Mouse (Mus musculus) erythroid progenitor cell, adult 5-6 weeks (primary cell): ENCODE data around the gene Pip5k1b. TPM values are rescaled to one million over a fixed set of nuclear protein-coding genes. Genes with fewer than 3 reads are reported as not detected.
A peak's percentile ranks its signal among the peaks of the same experiment; 100 is the strongest.

Experiments used
- ATAC-seq: replicated peaks from 2 replicates; pipeline ENCODE4 v1.8.0; 2016; ENCODE audit warnings: moderate number of reproducible peaks, mild to moderate bottlenecking, moderate TSS enrichment, inconsistent platforms; ENCODE audit not compliant: poor library complexity, low FRiP score, severe bottlenecking
- total RNA-seq, 2 experiments: library from RNA; stranded (forward) in 1 of 2; stranded (reverse) in 1 of 2; fragments of 150-400 nt in 1 of 2; fragments of 186-747, 209-891 nt in 1 of 2; gene quantifications; 2 replicates each; pipeline versions ENCODE4 v1.2.3 to v1.2.4; 2015 to 2017; ENCODE audit warnings: low replicate concordance in 2 of 2

The Pip5k1b gene
- total RNA-seq, 2 experiments from 2014 or later = 70.0 to 96.8 TPM

DNA sequence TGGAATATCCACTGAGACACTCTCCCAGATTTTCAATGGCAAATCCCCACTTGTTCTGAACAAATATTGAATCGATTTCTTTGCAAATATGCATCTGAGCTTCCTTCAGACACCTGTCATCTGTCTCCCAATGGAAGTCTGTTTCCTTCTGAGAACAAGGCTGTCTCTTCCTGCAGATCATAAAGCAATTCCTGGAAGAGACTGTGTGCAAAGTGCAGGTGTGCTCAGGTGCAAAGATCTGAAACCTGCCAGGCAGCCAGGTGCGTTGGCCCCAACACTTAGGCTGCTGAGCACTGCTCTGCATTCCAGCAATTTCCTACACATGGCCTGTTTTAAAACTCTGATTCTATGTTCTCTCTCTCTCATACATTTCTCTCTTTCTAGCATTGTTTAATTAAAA, 237.9 kb downstream of the Pip5k1b start:
- ATAC-seq = no peak

DNA sequence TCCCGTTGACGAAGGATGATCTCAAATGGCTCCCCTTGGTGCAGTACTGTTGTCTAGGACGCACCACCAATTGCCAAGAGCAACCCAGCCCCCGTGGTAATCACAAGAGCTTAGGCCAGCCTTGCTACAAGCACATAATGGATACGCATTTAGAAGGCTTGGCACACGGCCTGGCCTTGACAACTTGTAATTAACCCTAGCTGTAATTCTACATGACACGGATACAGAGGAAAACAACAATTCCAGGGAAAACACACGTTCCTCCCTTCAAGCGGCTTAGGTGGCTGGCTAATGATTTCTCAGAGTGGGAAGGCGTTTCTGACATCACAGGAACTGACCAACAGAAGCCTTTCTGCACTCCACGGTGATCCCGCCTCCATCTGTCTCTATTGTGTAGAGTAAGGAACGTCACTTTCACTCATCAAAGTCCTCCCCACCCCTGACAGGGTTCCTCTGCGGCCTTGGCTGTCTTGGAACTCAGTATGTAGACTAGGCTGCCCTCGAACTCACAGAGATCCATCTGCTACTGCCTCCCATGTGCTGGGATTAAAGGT, 238.6 kb downstream of the Pip5k1b start:
- ATAC-seq = no peak

DNA sequence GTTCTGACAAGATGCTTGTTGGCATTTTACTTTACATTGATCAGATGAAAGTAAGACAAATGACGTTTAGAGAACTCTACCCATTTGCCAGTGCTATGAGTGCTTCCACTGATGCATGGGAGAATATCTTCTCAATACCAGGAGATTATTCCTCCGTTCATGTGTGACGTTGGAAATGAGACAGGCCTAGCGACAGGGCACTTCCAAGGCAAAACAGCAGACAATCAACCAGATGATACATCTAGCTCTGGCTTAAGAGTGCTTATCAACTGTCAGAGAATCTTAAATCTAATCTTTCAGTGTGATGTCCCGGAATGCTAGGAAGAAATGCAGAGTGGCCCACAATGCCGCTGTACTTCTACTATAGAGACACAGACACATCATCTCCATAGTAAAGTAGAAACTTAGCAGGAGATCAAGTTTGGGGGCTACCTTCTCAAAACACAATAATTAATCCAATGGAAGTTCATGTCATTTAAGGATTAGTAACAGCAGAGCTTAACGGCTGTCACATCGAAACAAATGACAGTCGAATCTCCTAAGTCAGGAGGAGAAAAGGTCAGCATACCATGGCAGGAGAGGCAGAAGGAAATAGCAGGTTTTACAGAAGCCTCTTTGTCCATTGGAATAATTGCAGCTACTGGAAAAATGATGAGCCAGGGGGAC, 239.5 kb downstream of the Pip5k1b start:
- ATAC-seq = no peak

DNA sequence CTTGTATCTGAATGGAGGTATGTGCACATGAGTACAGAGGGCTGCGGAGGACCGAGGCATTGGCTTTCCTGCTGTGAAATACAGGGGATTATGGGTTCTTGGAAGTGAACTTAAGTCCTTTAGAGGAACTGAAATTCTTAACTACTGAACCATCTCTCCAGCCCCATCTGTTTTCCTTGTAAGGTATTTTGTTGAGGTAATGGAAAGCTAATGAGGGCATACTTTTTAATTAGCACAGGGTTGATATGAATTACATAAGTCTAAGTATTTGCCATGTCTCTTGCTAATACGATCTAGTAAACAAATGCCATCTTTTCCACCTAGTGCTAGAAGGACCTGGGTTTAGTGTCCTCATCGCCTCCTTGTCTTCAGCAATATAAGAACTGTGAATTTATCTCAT, 240.4 kb downstream of the Pip5k1b start:
- no peak for ATAC-seq

DNA sequence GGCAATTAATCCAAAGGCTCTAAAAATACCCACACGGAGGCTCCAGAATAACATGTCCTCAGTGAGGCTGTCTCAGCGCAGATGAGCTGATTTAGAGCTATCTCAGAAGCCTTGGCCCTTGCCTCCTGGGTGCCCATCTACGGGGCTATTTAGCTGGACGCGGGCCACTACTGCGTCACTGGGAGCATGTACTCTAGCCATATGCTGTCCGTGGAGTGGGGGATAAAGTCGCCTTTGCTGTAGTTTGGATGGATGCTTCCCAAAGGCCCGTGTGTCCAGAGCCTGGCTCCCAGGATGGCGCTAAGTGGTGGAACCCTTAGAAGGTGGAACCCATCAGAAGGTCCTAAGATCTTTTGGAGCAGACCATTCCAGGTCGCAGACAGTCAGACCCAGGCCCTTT, 241.0 kb downstream of the Pip5k1b start:
- no peak for ATAC-seq

DNA sequence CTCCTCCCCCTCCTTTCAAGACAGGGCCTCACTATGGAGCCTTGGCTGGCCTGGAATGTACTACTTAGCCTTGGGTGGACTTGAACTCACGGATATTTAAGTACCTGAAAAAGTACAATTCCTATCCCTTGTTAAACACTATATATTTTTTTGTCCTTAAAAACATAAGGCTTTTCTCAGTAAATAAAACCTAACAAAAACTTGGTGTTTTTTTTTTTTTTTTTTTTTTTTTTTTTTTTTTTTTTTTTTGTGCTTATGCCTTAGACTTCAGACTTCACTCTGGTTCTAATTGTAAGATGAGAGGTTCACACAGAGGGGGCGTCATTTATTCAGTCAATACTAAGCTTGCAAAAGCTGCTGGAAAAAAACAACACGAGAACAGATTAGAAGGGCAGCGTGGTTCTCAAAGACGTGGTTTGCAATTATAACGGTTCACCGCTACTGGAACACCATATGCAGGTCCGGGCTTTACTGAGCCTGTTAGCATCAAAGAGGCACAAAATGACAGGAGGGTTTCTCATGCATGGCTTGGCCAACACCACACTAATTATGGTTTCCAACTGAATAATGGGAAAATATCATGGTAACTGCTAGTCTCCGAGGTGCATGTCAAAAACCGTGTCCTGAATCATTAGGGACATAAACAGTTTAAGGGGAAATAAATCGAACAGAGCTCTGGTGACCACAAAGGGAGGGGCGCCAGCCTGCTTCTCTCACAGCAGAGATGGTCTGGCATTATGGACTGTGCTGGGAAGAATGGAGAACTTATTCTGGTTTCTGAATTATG, 242.9 kb downstream of the Pip5k1b start:
- ATAC-seq = no peak

DNA sequence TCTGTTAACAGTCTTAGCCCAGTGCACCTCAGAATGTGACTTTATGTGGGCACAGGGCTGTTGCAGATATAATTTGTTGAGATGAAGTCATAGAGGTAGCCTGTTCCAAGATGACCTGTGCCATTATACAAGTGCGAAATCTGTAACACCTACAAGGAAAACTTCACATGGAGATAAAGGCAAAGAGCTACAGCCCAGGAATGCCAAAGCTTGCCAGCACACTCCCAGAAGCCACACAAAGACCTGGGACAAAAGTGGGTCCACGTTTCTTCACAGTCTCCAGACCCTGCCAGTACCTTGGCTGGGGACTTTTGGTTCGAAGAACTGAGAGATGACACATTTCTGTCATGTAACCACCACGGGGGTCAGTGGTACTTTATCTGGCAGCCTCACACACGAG, 243.6 kb downstream of the Pip5k1b start:
- no peak for ATAC-seq

DNA sequence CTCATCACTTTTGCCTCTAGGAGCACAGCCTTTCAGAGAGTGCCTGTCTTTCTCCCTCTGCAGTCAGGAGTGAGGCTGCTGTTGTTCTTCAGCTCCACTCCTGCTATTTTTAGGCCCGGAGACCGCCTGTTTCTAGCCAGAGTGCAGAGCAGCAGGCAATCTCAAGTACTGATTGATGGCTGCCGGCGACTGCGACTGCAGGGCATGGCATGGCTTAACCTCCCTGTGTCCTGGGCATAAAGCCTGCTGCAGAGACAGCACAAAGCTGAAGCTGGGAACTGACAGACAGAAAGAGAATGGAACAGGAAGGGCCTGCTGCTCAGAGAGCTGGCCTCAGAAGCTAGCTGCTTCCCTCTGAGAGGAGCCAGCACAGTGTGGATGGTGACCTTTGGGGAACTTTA, 247.4 kb downstream of the Pip5k1b start:
- no peak for ATAC-seq

DNA sequence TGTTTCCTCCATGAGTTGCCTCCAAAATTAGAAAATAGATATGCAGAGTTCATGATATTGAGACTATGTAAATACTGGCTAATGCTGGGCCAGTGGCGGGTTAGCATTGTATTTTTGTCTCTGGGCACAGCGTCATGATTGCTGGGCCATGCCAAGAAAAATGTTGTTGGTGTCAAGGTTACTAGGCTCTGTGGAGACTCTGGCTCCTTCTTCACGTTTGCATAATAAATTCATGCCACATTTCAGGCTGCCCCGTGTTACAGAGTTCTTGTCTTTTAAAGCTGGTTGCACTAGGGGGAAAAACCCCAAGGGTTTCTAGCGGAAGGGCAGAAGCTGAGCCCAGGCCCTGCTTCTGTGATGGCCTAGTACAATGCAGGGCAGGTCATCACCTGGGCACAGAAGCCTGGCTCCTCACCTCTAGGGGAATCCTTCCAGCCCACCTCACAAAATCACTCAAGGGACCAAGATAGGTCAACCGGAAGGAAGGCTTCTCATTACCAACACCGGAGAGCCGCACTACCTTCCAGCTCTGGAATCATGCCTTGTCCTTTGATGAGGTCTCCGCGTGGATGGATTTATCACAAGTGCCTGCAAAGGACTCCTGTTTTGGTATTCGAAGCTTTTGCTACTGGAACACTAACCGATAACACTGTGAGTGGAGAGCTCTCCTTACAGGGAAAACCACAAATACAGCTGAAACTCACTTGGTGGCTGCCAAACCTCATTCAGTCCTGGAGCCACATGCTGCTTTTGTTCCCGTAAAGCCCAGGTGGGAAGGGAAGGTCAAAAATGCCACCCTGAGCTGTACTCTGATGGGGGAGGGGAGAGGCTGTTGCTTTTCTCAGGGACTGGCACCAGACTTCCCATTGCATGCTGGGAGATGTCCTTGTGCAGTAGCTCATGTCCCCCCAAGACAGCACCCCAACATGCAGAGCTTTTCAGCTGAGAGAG, 248.1 kb downstream of the Pip5k1b start:
- ATAC-seq = no peak

DNA sequence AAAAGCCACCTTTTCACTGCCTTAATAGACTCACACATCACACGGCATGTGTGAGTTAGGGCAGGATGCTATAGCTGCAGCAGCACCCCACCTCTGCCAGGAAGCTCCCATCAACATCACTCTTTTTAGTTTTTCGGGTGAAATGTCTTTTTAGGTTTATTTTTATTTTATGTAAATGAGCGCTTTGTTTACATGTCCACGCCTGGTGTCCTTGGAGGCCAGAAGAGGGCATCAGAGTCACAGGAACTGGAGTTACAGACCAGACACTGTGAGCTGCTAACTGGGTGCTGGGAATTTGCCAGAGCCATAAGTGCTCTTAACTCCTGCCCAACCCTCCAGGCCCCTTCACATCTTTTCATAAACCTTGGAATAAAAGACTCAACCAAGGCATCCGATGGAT, 249.3 kb downstream of the Pip5k1b start:
- no peak for ATAC-seq

DNA sequence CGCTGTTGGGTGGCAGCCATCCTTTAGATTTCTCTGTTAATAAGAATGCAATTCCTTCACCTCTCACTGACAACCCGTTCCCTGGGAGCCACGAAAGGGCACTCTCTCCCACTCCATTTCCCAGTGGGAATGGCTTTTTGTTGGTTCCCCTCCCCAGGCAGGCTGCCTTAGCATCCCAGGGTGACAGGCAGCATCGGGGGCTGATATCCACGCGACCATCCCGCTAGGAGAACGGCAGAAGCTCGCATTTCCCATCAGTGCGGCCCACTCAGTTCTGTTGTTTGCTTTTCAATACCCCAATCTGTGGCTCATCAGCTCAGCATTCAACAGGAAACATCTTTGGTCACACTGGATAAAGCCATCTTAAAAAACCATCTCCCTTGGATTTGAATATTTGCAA, 253.5 kb downstream of the Pip5k1b start:
- ATAC-seq = no peak

DNA sequence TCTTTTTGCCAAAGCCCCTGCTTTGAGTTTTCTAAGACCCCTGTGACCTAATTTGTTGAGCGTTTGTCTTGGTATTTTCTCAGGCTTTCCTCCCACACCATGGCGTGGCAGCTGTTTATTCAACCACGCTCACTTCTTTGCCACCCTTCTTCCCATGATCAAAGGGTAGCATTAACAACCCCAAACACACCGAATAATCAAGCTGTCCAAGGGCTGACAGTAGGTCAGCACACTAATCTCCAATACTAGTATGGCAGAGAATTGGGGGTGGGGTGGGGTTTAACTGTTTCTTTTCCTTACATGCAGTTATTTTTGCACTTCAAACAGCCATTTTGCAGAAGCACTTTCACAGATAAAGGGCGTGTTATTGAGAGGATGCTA, 253.9 kb downstream of the Pip5k1b start:
- no peak for ATAC-seq

DNA sequence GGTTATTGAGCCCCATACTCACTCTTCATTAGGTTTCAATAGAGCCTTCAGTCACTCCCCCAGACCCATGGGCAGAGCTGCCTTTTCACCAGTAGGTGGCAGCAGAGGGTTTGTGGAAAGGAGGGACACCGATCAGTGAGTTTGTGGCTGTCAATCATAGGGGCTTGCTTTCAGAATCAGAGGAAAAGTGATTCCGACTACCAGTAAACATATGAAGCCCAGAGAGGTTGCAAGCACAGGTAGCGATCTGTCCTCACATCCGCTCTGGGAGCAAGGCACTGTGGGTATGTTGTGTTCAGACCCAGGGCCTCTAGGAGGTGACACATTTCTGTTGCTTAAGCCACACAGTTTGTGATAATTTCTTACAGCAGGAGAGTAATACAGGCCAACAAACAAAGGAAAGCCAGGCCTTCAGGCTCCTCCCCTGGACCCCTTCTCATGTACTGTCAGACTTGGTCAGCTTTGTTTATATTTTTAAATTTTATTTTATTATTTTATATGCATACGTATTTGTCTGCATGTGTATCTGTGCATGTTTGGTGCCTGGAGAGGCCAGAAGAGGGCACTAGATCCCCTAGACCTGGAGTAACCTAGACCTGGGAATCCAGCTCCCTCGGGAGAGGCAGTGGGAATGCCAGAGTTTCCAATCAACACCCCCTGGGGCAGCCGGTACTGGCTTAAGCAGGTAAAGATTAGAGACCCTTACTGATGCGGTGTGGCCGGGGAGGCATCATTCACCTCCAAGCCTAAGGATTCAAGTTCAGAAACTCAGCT, 254.5 kb downstream of the Pip5k1b start:
- peak; percentile 58; the same call in 1 of the 2 replicates for ATAC-seq

DNA sequence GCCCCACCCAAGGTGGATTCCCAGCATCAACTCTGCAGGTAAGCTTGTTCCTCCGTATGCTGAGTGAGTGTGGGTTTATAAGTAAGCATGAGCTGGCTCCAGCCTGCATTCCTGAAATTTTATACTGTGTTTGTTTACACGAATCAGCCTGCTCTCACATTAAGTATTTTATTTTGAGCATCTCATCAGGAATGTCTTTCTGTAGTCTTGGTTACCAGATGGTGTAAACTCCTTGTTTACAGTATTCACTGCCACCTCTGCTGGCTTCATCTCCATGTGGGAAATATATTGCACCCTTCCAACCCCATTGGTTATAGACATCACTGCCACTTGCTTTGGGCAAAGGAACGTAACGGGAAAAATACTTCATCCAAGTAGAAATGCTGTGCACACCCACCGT, 262.1 kb downstream of the Pip5k1b start:
- ATAC-seq = no peak

DNA sequence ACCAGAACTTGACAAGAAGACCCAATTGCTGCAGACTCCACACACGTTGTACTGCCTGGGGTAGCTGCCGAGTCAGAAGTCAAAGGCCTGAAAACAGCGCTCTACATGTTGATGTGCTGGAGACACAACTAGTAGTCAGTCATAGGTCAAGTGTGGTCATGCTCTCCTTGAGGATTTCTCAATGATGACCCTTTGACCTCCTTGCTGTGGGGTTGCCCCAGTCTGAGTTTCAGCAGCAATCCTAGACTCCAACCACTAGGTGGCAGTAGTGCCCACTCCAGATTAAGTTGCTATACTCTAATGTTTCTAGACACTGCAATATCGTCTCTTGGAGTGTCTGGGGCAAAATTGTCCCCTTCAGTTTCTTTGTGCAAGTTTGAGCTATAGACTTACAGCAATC, 271.5 kb downstream of the Pip5k1b start:
- ATAC-seq = no peak

DNA sequence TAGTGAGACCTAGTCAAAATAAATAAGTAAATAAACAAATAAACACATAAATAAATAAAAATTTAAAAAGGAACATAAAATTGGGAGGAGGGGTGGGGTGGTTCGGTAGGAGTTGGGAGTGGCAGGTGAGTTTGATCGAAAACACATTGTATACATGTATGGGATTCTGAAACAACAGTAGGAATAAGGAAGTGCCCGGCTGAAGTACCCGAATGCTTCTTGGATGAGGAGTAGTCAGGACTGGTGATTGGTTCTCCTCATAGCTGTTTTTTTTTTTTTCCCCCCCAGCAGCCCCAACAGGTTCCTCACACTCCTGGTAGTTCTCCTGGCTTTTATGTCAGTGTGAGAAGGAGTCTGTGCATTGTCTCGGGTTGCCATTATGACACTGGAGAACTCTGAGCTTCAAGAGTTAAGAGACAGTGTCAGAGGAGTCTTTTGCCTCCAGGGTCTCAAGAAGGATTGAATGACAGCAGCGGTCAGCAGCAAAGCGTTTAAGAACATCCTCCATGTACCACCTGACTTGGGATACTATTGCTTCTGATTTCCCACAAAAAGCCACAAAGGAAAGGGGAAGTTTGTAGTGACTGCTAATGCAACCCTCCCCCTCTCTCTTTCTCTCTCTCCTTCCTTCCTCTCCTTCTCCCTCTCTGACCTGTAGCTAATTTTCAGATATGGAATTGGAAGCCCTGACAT, 274.2 kb downstream of the Pip5k1b start:
- ATAC-seq = no peak

DNA sequence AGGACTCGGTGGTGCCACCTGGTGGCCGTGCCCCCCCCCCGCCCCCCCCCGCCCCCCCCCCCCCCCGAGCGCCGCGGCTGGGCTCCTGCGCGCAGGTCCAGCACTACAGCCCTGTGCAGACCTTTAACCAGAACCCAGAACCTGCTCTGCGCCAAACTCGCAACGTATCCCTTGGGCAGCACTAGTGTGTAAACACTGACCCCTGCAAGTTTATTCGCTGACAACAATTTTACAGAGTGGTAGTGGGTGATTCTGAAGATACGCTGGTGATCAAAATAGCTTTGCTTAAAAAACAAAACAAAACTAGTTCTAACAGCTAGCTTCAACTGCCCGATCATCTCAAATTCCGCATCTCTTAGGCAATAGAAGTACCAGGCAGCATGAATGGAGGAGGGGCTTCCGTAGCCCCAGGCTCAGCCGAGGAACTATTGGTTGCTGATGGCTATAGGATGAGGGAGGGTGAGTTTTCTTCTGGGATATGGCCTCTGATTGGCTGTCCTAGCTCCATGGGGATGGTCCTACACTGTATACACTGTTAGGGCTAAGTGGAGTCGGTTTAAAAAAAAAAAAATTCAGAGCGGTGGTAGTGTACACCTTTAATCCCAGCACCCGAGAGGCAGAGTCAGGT, 275.0 kb downstream of the Pip5k1b start, which contains the start of gene Fxn:
Gene Fxn, minus strand, starts transcription at position 5 of the 628 bp plus-strand sequence.
- peak; percentile 89 for ATAC-seq
